Mouse (Mus musculus) small intestine, adult 2 months (tissue): Measurements from ENCODE around the gene Gm38431. TPM values are rescaled to one million over a fixed set of nuclear protein-coding genes. Genes with fewer than 3 reads are reported as not detected.

Experiments used
- H3K27ac ChIP-seq: fragments of 200-500 bp; 2 replicates; pipeline ENCODE4 v1.5.1; 2012; ENCODE audit warnings: low read depth, low read length, control low read depth, inconsistent platforms; ENCODE audit not compliant: insufficient read depth
- H3K27me3 ChIP-seq: fragments of 200-500 bp; 2 replicates; pipeline ENCODE4 v1.6.1; 2012; ENCODE audit warnings: mild to moderate bottlenecking, moderate library complexity, low read length, inconsistent platforms; ENCODE audit not compliant: control insufficient read depth, insufficient read depth
- H3K36me3 ChIP-seq: fragments of 200-500 bp; 2 replicates; pipeline ENCODE4 v1.6.1; 2012; ENCODE audit warnings: mild to moderate bottlenecking, low read length, control low read depth, inconsistent platforms; ENCODE audit not compliant: control insufficient read depth, insufficient read depth
- H3K4me1 ChIP-seq: fragments of 200-500 bp; 2 replicates; pipeline ENCODE4 v1.6.1; 2012; ENCODE audit warnings: low read length, inconsistent platforms, mixed read lengths; ENCODE audit not compliant: control insufficient read depth, insufficient read depth, insufficient read length
- H3K4me3 ChIP-seq: fragments of 200-500 bp; 2 replicates; pipeline ENCODE4 v1.5.1; 2012; ENCODE audit warnings: low read depth, mild to moderate bottlenecking, control low read depth, inconsistent platforms, low read length, moderate library complexity
- CTCF ChIP-seq: fragments of 200-500 bp; IDR thresholded peaks from 2 replicates; pipeline ENCODE4 v1.5.1; 2012; ENCODE audit warnings: low read depth, mild to moderate bottlenecking, control low read depth, inconsistent platforms, low read length, moderate library complexity, mixed read lengths; ENCODE audit not compliant: insufficient replicate concordance, insufficient read length; ENCODE audit errors: extremely low read depth
- POLR2A ChIP-seq: fragments of 200-500 bp; IDR thresholded peaks from 2 replicates; pipeline ENCODE4 v1.6.1; 2012; ENCODE audit warnings: low read depth, mild to moderate bottlenecking, control low read depth, inconsistent platforms, low read length, moderate library complexity
- whole genome bisulfite sequencing: fragments of 180-500 bp; shearing (Covaris S2); methylation state at CpG from one replicate; pipeline ENCODE4 v1.1.7; 2018; 5-methylcytosine and 5-hydroxymethylcytosine counted together
- polyA plus RNA-seq: library from polyadenylated mRNA; depleted of rRNA; stranded (reverse); fragments of >200 nt; gene quantifications from 2 replicates; pipeline ENCODE4 v1.2.3, GENCODE M21; 2012

The Gm38431 gene
- polyA plus RNA-seq, 1 experiment = 6.2 TPM

DNA sequence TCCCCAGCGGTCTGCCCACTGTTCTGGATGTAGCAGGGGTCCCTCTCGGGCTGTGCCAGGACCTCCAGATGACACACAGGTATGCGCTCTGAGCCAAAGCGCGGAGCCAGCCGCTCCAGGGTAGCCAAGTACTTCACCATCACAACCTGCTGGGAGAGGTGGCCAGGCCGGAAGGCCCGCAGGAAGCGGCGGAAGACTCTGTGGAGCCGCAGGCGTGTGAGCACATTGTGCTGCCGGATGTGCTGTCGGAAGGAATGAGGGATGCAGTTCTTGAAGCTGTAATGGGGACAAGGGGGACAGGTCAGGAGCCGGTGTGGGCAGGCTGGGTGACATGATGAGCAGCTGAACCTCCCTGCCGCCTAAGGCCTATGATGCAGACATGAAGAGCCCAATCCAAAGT lies 29.7 kb upstream of the Gm38431 start:
- Histone ChIP-seq H3K27ac (no peak overlapping the region), H3K4me1 (no peaks in the 10 kb centered on the region), H3K36me3 (peaks cover 41% of the 10 kb centered on the region), H3K4me3 (no peak overlapping the region), H3K27me3 (no peaks in the 10 kb centered on the region)
- WGBS = 93% methylated on average over 16 of the region's 16 CpGs
- no peak for TF ChIP-seq POLR2A
- no peak for TF ChIP-seq CTCF

DNA sequence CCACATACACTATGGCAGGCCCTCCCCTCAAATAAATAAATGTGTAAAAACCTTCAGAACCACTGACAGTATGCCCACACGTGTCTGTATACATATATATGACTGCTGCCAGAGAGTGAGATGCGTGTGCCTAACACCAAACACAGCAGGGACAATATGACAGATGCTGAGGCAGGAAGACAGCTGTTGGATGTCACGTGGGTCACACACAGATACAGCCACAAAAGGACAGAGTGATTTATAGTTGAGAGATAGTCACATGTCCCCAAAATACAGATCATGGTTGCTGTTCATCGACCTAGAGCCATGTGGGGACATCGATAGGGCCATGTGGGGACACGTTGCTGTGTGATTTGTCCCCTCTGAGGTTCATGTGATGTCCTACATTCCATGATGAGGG lies 25.3 kb upstream of the Gm38431 start:
- Histone ChIP-seq H3K4me3 (no peak overlapping the region), H3K36me3 (peaks cover 18% of the 10 kb centered on the region), H3K27ac (no peak overlapping the region), H3K27me3 (no peaks in the 10 kb centered on the region), H3K4me1 (no peaks in the 10 kb centered on the region)
- 76% methylated on average over 6 of the region's 6 CpGs for WGBS
- no peak for TF ChIP-seq POLR2A
- TF ChIP-seq CTCF = no peak

DNA sequence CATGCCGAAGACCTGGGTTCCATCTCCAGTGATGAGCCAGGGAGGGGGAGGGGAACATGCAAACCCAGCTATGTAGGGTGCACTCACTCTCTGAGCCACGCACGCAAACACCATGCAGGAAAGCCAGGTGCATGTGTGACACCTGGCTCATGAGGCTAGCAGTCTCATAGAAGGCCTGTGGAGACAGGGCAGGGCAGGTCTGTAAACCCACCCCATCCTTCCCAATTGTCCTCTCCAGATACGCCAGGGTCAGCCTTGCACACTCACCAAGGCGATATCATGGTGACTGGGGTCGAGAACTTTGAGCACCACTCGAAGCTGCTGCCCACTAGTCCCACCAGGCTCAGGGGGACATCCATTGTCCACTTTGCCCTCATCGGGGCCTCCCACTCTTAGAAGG lies 23.3 kb upstream of the Gm38431 start:
- 90% methylated on average over 8 of the region's 8 CpGs for WGBS
- Histone ChIP-seq H3K27me3 (no peaks in the 10 kb centered on the region), H3K4me1 (no peaks in the 10 kb centered on the region), H3K4me3 (no peak overlapping the region), H3K27ac (no peak overlapping the region), H3K36me3 (peaks cover 10% of the 10 kb centered on the region)
- TF ChIP-seq CTCF = no peak

DNA sequence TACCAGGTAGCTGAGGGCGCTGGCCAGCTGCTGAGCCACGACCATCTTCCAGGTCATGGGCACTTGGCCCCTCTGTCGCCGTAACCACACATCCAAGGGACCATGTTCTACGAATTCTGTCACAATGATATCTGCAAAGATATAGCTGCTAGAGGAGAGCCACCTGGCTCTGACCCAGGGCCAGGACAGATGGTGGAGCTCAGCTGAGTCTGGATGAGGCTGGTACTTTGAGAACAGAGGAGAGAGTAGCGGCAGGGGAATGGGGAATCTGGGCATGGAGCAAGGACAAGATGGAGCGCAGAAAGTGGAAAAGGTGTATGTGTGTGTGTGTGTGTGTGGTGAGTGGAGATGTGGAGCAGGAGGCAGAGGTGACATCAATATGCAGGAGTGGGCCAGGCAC lies 22.4 kb upstream of the Gm38431 start:
- Histone ChIP-seq H3K4me3 (no peak overlapping the region), H3K4me1 (no peaks in the 10 kb centered on the region), H3K36me3 (peaks cover 8% of the 10 kb centered on the region), H3K27ac (no peak overlapping the region), H3K27me3 (no peaks in the 10 kb centered on the region)
- TF ChIP-seq CTCF = no peak
- TF ChIP-seq POLR2A = no peak
- WGBS = 89% methylated on average over 7 of the region's 7 CpGs

DNA sequence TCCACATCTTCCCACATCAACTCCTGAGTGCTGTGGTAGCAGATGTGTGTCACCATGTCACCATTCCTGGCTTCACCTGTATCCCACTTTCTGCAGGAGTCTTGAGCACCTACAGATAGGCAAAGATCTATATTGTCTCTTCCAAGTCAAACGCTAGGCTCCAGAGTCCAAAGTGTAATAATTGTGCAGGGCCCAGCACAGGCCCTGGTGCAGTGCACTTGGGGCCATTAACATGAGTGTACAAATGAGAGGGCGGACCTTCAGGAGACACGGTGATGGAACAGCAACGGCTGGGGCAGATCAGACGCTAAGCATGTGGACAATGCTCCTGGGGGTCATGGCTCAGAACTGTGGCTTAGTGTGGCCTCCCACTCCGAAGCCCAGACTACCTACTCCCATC lies 22.0 kb upstream of the Gm38431 start:
- Histone ChIP-seq H3K4me1 (no peaks in the 10 kb centered on the region), H3K4me3 (no peak overlapping the region), H3K36me3 (peaks cover 10% of the 10 kb centered on the region), H3K27me3 (no peaks in the 10 kb centered on the region), H3K27ac (no peak overlapping the region)
- TF ChIP-seq CTCF (no peak), POLR2A (no peak)
- 53% methylated on average over 6 of the region's 6 CpGs for WGBS

DNA sequence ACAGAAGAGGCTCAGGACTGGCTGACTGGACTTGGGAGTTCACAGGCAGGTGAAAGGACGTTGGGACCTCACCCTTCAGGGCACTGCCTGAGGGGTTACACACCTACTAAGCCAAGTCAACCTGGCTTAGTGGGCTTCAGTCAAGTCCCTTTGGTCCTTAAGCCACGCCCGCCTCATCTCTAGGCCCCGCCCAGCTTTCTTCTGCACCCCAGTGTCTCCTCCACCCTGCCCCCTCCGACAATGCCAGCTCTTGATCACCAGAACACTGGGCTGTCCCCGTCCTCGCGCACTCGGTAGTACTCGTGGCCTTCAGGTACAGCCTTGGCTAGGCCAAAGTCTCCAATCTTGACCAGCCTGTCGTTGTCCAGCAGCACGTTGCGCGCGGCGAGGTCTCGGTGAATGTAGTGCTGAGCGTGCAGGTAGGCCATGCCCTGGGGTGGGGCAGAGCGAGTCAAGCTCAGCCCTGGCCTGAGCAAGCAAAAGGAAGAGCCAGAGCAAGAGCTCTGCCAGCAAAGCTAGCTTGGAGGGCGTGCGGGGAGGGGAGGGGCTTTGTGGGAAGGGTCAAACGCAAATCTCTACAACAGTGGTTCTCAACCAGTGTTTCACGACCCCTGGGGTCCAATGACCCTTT lies 15.9 kb upstream of the Gm38431 start:
- TF ChIP-seq CTCF (no peak), POLR2A (no peak)
- no peak overlapping the region for H3K27ac ChIP-seq
- WGBS = 67% methylated on average over 23 of the region's 23 CpGs
- H3K4me3 ChIP-seq = no peak overlapping the region
- H3K4me1 ChIP-seq = no peaks in the 10 kb centered on the region
- no peaks in the 10 kb centered on the region for H3K27me3 ChIP-seq
- peaks cover 18% of the 10 kb centered on the region for H3K36me3 ChIP-seq

DNA sequence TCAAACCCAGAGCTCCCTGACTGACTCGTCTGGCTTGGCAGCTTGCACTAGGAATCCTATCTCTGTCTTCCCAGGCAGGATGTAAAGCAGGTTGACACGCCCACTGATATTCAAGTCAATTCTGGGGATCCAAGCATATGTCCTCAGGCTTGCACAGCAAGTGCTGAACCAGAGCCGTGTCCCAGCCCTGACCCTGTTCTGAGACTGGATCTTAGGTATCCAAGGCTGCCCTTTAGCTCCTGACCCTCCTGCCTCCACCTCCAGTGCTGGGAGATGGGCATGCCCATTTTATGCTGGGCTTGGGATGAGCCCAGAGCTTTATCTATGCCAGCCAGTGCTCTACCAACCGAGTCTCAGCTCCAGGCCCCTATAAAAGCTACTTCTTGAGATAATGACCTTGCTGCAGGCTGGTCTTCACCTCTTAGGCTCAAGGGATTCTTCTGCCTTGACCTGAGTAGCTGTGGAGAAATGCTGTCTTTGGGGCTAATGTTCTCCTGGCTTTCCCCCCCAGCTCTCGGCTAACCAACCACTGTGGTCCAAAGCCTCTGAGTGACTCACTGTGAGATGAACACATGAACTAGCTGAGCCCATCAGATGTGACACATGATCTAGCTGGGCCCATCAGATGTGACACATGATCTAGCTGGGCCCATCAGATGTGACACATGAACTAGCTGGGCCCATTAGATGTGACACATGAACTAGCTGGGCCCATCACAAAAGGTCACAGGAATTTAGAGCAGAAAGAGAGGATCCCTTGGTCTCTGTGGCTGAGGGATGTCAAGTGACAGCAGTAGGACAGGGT lies 14.2 kb upstream of the Gm38431 start:
- Histone ChIP-seq H3K4me1 (no peaks in the 10 kb centered on the region), H3K27ac (no peak overlapping the region), H3K36me3 (peaks cover 18% of the 10 kb centered on the region), H3K4me3 (no peak overlapping the region), H3K27me3 (no peaks in the 10 kb centered on the region)
- TF ChIP-seq POLR2A = no peak
- TF ChIP-seq CTCF = no peak
- 77% methylated on average over 5 of the region's 5 CpGs for WGBS

DNA sequence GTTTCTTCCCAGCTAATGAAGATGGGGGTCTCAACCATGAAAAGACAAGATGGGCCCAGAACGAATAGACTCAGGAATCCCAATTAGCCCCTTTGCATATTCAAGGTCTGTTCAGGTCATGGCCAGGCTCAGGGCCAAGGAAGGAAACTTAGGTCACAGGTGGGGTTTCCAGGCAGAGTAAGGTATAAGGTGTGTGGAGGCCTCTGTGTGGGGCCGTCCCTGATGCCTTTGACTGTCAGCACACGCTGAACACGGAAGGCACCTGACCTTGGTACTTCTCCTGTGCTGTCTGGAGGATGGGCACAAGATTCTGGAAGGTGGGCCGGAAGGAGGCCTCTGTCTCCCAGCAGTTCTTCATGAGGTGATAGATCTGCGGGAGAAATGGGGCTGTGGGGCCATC lies 13.0 kb upstream of the Gm38431 start:
- Histone ChIP-seq H3K4me1 (no peaks in the 10 kb centered on the region), H3K4me3 (no peak overlapping the region), H3K27ac (no peak overlapping the region), H3K27me3 (no peaks in the 10 kb centered on the region), H3K36me3 (peaks cover 18% of the 10 kb centered on the region)
- TF ChIP-seq CTCF = no peak
- TF ChIP-seq POLR2A = no peak
- 88% methylated on average over 6 of the region's 6 CpGs for WGBS
